Mouse (Mus musculus) CD4-positive, CD25-positive, alpha-beta regulatory T cell, adult 4 months (primary cell): Measurements from ENCODE around the gene Zfp58. TPM values are rescaled to one million over a fixed set of nuclear protein-coding genes. Genes with fewer than 3 reads are reported as not detected.
A peak's percentile ranks its signal among the peaks of the same experiment; 100 is the strongest.
"Not testable (repeated sequence)": the region's sequence is repeated elsewhere in the genome, so short reads cannot be mapped to it uniquely, and the experiment has no call there.

ENCODE experiments used
- ATAC-seq: one replicate; pipeline ENCODE4 v1.8.0; 2017
- polyA plus RNA-seq, 2 experiments: library from polyadenylated mRNA; unstranded; fragments of 100-300 nt; shearing (Covaris generic); gene quantifications; one replicate each; pipeline ENCODE4 v1.2.1; 2017

The Zfp58 gene
- 10 to 100 TPM; 18.0 to 18.7 TPM for polyA plus RNA-seq

DNA sequence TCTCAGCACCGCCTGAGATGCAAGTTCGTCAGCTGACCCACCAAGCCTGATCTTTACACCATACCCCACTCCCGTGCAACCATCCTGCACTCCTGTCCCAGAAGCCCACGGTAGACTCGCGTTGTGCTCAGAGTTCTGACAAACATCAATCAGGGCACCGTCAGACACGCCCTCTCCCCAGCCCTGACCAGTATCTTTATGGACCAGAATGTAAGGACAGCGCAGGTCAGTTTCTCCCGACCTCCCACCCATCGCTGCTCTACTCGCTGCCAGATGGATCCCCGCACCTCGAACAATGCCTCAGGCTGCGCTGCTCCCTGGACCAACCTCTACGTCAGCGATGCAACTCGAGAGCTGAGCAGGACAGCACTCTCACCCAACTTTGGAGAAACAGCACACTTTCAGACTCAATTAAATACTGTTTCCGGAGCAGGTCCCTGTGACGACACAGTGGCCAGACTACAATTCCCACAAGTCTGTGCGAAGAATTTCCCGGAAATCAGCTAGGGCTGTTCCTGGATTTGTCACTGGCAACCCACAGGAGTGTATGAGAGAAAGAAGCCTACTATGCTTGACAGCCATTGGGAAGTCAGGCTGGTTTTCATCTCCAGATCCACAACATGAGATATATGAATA, at the start of gene Zfp58:
Gene Zfp58, minus strand, starts transcription at position 472 of the 636 bp plus-strand sequence.
- ATAC-seq: peak; percentile 98

GRCm38 (mm10) chr13:67545941-67546340, 45.6 kb upstream of the Zfp58 start:
- ATAC-seq: no peak

DNA sequence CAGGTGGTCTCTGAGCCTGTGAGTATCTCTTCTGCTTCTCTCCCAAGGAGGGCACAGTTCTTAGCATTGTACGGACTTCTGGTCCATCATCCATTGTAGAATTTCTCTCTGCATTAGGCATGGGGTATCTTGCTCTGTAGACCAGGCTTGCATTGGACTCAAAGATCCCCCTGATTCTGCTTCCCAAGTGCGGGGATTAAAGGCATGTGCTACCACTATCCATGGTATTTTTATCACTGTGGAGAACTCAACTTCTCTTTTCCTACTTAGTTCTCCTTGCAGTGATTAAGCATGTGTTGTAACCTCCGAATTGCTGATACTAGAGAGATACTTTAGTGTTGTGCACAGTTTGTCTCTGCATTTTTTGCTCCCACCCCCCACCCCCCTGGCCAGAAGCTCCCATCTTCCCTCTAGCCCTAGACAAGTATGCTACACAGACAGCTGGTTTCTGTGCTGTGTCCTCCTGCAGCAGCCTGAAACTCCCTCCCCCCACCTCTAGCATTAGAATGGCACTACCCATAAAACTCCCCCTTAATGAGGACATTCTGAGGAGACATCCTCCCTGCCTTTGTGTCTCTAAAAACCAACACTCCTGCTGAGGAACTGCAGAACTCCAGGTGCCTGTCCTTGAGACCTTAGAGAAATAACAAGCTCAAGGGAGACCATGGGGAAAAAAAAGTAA, 26.8 kb upstream of the Zfp58 start:
- no peak for ATAC-seq

- peak; percentile 99 for ATAC-seq
Measured at GRCm38 (mm10) chr13:67525753-67526410, 25.5 kb upstream of the Zfp58 start, which contains the start of the genes Gm26965 and Zfp87. Gene Gm26965, minus strand, starts transcription at chr13:67526151. Gene Zfp87, minus strand, starts transcription at chr13:67526177.

DNA sequence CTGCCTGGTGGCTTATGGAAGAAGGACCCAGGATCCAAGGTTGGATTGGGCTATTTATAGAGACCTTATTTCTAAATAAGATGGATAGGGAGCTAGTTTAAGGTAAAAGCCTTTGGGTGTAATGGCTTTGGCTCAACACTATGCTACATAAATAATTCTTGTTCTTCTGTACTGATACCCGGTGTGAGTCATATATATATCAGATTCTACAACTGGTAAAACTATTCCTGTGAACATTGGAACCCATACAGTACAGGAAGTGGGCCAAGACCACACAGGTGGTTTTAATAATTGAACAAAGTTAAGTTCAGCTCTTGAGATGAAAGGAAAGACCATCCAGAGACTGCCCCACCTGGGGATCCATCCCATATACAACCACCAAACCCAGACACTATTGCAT, 553 bp upstream of the Zfp58 start:
- ATAC-seq: peak; percentile 3

GRCm38 (mm10) chr13:67495631-67496030, 4.7 kb downstream of the Zfp58 start:
- ATAC-seq: no peak

DNA sequence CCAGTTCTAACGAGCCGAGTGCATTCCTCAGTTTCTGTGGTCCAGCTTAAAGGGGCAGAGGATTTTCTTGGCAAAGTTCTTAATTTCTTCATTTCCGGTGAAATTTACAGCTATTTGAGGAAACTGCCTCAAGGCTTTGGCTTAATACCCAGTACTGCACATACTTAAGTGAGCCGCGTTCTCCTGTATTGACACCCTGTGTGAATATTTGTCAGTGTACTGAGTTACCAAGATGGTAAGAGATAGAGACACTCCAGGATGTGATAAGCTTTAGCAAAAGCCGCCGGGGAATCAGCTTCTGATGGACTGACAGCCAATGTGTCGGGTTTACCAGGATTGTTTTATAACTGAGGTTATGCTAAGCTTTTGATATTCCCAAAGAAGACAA, 15.9 kb downstream of the Zfp58 start:
- ATAC-seq: peak; percentile 28

DNA sequence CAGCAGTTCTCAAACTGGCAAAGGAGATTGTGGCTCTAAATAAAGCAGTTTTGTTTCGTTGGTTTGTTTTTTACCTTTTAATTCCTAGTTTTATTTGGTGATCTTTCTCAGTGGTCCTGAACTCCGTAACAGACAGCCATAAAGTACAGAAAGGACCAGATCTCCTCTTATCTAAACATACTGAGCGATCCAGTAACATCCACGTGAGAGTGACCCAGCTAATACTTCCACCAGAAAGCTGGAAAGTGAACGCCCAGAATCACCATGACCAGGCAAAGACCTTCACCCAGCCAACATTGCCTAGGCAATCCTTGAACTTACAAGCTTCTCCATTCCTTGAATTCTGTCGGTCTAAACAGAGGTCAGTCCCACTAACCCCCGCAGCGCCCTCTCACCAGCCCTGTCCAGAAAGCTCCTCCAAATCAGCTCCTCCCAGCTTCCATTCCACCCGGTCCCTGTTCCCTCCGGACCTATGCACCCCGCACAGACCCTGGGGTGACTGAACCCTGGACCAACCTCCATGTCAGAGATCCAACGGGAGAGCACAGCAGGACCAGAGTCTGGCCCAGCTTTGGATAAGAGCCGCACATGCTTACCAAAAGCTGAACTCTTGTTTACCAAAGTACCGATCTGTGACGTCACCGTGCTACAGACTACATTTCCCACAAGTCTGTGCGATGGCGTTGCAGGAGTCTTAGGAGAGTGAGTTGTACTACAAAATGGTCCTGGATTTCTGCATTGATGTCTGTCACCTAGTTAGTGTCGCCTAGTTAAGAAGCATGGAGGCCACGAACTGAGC, 16.5 kb downstream of the Zfp58 start, which contains the start of gene Zfp874b:
Gene Zfp874b, minus strand, starts transcription at position 634 of the 799 bp plus-strand sequence.
- peak; percentile 98 for ATAC-seq

DNA sequence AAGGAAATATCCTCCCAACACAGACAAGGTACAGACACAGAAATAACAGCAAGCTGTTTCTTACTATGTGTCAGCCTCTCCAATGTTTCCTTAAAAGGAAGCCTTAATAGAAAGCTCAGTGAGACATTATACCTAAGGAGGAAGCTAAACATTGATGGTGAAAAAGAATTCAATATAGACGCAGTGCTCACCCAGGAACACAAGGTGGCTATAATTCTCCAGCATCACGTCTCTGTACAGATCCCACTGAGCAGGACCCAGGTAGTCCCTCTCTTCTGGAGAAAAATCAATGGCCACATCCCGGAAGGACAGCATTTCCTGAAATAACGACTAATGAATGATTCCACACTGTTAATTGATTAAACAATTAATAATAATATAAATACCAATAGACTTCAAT, 18.8 kb downstream of the Zfp58 start:
- ATAC-seq: no peak

DNA sequence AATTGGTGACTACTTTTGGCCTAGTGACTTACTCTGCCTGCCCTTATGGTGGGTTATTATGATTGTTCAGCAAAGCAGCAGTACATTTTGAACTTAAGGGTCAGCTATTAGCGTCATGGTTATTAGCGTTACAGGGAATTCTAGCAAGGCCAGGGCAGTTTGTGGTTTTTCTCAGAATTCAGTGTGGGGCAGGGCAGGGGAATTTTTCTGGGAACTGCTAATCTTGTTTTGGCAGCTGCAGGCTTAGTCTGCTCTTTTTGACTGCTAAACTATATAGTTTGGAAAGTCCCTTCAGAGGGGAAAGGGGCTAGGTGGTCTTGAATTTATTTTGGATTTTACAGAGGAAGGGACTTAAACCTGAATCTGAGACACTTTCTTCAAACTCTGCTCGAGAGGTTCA, 31.1 kb downstream of the Zfp58 start:
- no peak for ATAC-seq

DNA sequence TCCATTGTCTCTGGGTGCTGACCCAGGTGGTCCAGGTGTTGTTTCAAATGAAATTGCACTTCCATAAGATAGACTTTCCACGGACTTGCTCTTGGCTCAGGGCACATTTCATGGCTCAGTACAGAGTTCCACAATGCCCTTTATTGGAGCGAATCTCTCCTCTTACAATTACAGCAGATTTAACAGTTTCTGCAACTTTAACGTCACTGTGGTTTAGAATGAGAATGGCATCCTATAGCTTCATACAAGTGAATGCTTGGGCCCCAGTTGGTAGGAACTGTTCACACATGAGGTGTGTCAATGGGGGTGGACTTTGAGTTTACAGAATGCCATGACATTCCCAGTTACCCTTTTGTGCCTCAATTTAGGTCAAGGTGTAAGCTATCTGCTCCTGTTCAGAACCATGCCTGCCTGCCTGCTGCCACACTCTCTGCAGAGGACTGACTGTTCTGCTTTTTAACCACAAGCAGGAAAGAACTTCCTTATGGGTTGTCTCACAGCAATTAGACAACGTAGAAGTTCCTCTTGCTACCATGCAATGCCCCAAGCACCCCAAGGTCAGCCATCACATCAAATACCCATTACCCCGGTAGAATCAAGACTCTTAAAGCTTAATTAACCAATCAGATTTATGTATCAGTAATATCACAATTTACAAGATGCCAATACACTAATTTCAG, 36.7 kb downstream of the Zfp58 start:
- not testable (repeated sequence) for ATAC-seq

- ATAC-seq: peak; percentile 3
Measured at GRCm38 (mm10) chr13:67452021-67452309, 48.4 kb downstream of the Zfp58 start.

GRCm38 (mm10) chr13:67451172-67452020, 49.0 kb downstream of the Zfp58 start, which contains the start of gene Zfp874a:
Gene Zfp874a, minus strand, starts transcription at chr13:67451624.
- peak; percentile 99 for ATAC-seq

Other genes starting within 250 kb of the Zfp58 start
- 1 to 10 TPM in 1 of 2 experiments, under 1 TPM in 1; 0.96 to 1.5 TPM for gene Zfp458, start 222.1 kb downstream of the Zfp58 start, polyA plus RNA-seq
- gene Zfp457, start 194.1 kb downstream of the Zfp58 start, polyA plus RNA-seq: 1 to 10 TPM in 1 of 2 experiments, under 1 TPM in 1; 0.72 to 1.5 TPM
- 1 to 10 TPM; 6.9 to 7.7 TPM for gene Zfp595, start 168.0 kb downstream of the Zfp58 start, polyA plus RNA-seq
- gene Gm28044, start 140.0 kb downstream of the Zfp58 start, polyA plus RNA-seq: 1 to 10 TPM in 1 of 2 experiments, not detected in 1; 2.0 TPM
- gene Zfp953, start 139.9 kb downstream of the Zfp58 start, polyA plus RNA-seq: 1 to 10 TPM; 2.4 to 2.7 TPM
- 1 to 10 TPM; 1.0 to 1.1 TPM for gene Gm28041, start 124.8 kb downstream of the Zfp58 start, polyA plus RNA-seq
- 1 to 10 TPM; 4.2 to 7.7 TPM for gene Zfp456, start 124.7 kb downstream of the Zfp58 start, polyA plus RNA-seq
- 10 to 100 TPM; 21.8 to 24.6 TPM for gene Zfp429, start 100.7 kb downstream of the Zfp58 start, polyA plus RNA-seq
- 1 to 10 TPM; 2.3 to 2.4 TPM for gene Zfp459, start 79.1 kb downstream of the Zfp58 start, polyA plus RNA-seq
- gene Zfp874a, start 48.9 kb downstream of the Zfp58 start, polyA plus RNA-seq: 10 to 100 TPM; 14.1 to 19.7 TPM
- 10 to 100 TPM; 15.5 TPM for gene Zfp874b, start 16.3 kb downstream of the Zfp58 start, polyA plus RNA-seq
- 1 to 10 TPM; 1.0 to 2.2 TPM for gene Gm26965, start 25.6 kb upstream of the Zfp58 start, polyA plus RNA-seq
- gene Zfp87, start 25.6 kb upstream of the Zfp58 start, polyA plus RNA-seq: 10 to 100 TPM; 53.6 to 54.3 TPM
- 10 to 100 TPM; 19.6 TPM for gene Zfp748, start 53.3 kb upstream of the Zfp58 start, polyA plus RNA-seq
- 1 to 10 TPM; 7.5 to 9.8 TPM for gene Zfp729b, start 109.2 kb upstream of the Zfp58 start, polyA plus RNA-seq
- gene Gm49345, start 137.2 kb upstream of the Zfp58 start, polyA plus RNA-seq: 1 to 10 TPM; 5.1 to 5.4 TPM
- 10 to 100 TPM in 1 of 2 experiments, 1 to 10 TPM in 1; 8.0 to 13.1 TPM for gene Zfp729a, start 137.2 kb upstream of the Zfp58 start, polyA plus RNA-seq
- gene Zfp738, start 186.5 kb upstream of the Zfp58 start, polyA plus RNA-seq: 10 to 100 TPM; 18.9 to 21.8 TPM
- gene Zfp65, start 228.6 kb upstream of the Zfp58 start, polyA plus RNA-seq: 1 to 10 TPM; 7.6 TPM